ENCODE assay signal across 22 mouse cellular contexts in genomic region chr5:21687042-21687441, GRCm38 (mm10). TPM values are rescaled to one million over a fixed set of nuclear protein-coding genes. Genes with fewer than 3 reads are reported as not detected.
DNase-seq lines count a peak whose midpoint lies in the region; ATAC-seq and TF ChIP-seq lines count a peak whose summit lies in the region.
"Had no signal": no experiment of that assay in that cellular context is flagged by ENCODE, and none has a peak within 500 bp of the region (broad histone marks: within the 10 kb centered on the region; RNA-seq: fewer than 3 reads in every experiment).

No protein-coding gene starts in this region.

- no peak overlapping the region for H3K9ac ChIP-seq in forebrain, postnatal 0 days
- H3K9ac ChIP-seq in CH12.LX (ENCODE audit: insufficient read depth, low read depth): peak overlapping the region; percentile 5
- no peak overlapping the region for H3K9ac ChIP-seq in intestine, postnatal 0 days (ENCODE audit: low read depth, low read length)
- H3K9ac ChIP-seq: forebrain, embryonic 13.5 days; midbrain, embryonic 13.5 days; neural tube, embryonic 13.5 days had no signal

- no peaks in the 10 kb centered on the region for H3K4me1 ChIP-seq in forebrain, postnatal 0 days (ENCODE audit: insufficient read depth)
- no peaks in the 10 kb centered on the region for H3K4me1 ChIP-seq in forebrain, embryonic 10.5 days
- peaks cover 1 to 5% of the 10 kb centered on the region in 2 experiments; a peak in 1 of 4 replicates for H3K4me1 ChIP-seq in CH12.LX (ENCODE audit: control insufficient read depth in 1 of 2, insufficient read depth in 2 of 2)
- peaks cover 3% of the 10 kb centered on the region; the same call in 1 of the 2 replicates for H3K4me1 ChIP-seq in brown adipose tissue, adult 24 weeks (ENCODE audit: control insufficient read depth, insufficient read depth, insufficient read length, low read length)
- H3K4me1 ChIP-seq in intestine, postnatal 0 days (replicated peaks; ENCODE audit: control insufficient read depth, insufficient read depth, low read length): no peaks in the 10 kb centered on the region
- H3K4me1 ChIP-seq: forebrain, embryonic 13.5 days; midbrain, embryonic 13.5 days; neural tube, embryonic 13.5 days had no signal

- TF ChIP-seq POLR2A in CH12.LX (IDR thresholded peaks at IDR 0.05; ENCODE audit: low read depth, low read length): no peak

- dilution Hi-C loops in CH12.LX (cut with MboI; ENCODE audit: extremely low pct_ligation_motif_present, extremely low pct_unique_long_range_greater_than_20kb, low sequenced_read_pairs): no loop called here

- no peaks in the 10 kb centered on the region for H3K36me3 ChIP-seq in forebrain, postnatal 0 days (ENCODE audit: insufficient read depth)
- peaks cover 57% of the 10 kb centered on the region for H3K36me3 ChIP-seq in forebrain, embryonic 10.5 days (replicated peaks)
- no peaks in the 10 kb centered on the region for H3K36me3 ChIP-seq in CH12.LX (replicated peaks in 1 of 2; ENCODE audit: control insufficient read depth in 1 of 2, insufficient read depth in 1 of 2, low read length in 1 of 2)
- no peaks in the 10 kb centered on the region for H3K36me3 ChIP-seq in intestine, postnatal 0 days (ENCODE audit: control insufficient read depth, insufficient read depth)

- TF ChIP-seq CTCF in forebrain, postnatal 0 days (IDR thresholded peaks at IDR 0.05; ENCODE audit: low read depth): no peak
- no peak for TF ChIP-seq CTCF in layer of hippocampus, adult 2 months (conservative IDR thresholded peaks at IDR 0.05)
- no peak for TF ChIP-seq CTCF in CH12.LX (conservative IDR thresholded peaks at IDR 0.05 in 1 of 2, IDR thresholded peaks at IDR 0.05 in 1 of 2; ENCODE audit: low read depth in 2 of 2, low read length in 2 of 2)
- no peak for TF ChIP-seq CTCF in intestine, postnatal 0 days (IDR thresholded peaks at IDR 0.05; ENCODE audit: low read depth)

- no peaks in the 10 kb centered on the region for H3K79me2 ChIP-seq in CH12.LX (replicated peaks; ENCODE audit: control insufficient read depth, extremely low read depth, insufficient read depth, poor library complexity, severe bottlenecking)

- no peak overlapping the region for H3K4me3 ChIP-seq in forebrain, postnatal 0 days (ENCODE audit: low read depth, low read length)
- H3K4me3 ChIP-seq in forebrain, embryonic 10.5 days: no peak overlapping the region
- no peak overlapping the region for H3K4me3 ChIP-seq in layer of hippocampus, adult 2 months
- H3K4me3 ChIP-seq in CH12.LX (replicated peaks in 1 of 3; ENCODE audit: low read depth in 2 of 3, low read length in 2 of 3, poor library complexity in 1 of 3): no peak overlapping the region
- no peak overlapping the region for H3K4me3 ChIP-seq in brown adipose tissue, adult 24 weeks (ENCODE audit: insufficient read depth, low read depth, low read length)
- no peak overlapping the region for H3K4me3 ChIP-seq in intestine, postnatal 0 days (ENCODE audit: low read depth, low read length)
- H3K4me3 ChIP-seq: forebrain, embryonic 13.5 days; midbrain, embryonic 13.5 days; neural tube, embryonic 13.5 days had no signal

- in situ Hi-C loops in CH12.LX (cut with MboI; ENCODE audit: low pct_ligation_motif_present, low pct_unique_long_range_greater_than_20kb, low sequenced_read_pairs): no loop called here

- no peak for TF ChIP-seq RAD21 in CH12.LX (IDR thresholded peaks at IDR 0.05; ENCODE audit: low read depth, low read length)

- DNase-seq in forebrain, postnatal 0 days: peak; percentile 33
- no peak for DNase-seq in forebrain, embryonic 10.5 days (ENCODE audit: extremely low spot score, low spot score)
- peak in 1 of 2 experiments; percentile 52 for DNase-seq in layer of hippocampus, adult 2 months (ENCODE audit: low spot score in 2 of 2)
- no peak for DNase-seq in layer of hippocampus, adult 11-12 months (ENCODE audit: low spot score)
- no peak for DNase-seq in CH12.LX (ENCODE audit: extremely low read depth)
- no peak for DNase-seq in urinary bladder, postnatal 14 days (ENCODE audit: low spot score)
- DNase-seq: adrenal gland, postnatal 36 days; cerebellum, adult 9-11 months; gastrocnemius, postnatal 36 days; heart, postnatal 4 days; kidney, adult 2 months; kidney, postnatal 10 days; lung, adult 2 months; lung, postnatal 36 days; spleen, adult 18-20 months; thymus, postnatal 36 days had no signal

- 44% methylated on average over 4 of the region's 4 CpGs for WGBS in forebrain, postnatal 0 days
- WGBS in forebrain, embryonic 10.5 days: 85% methylated on average over 4 of the region's 4 CpGs
- WGBS in intestine, postnatal 0 days: 60% methylated on average over 4 of the region's 4 CpGs

- peak; percentile 66 for ATAC-seq in forebrain, postnatal 0 days
- ATAC-seq in intestine, postnatal 0 days: no peak
- ATAC-seq: forebrain, embryonic 13.5 days; midbrain, embryonic 13.5 days had no signal

- no peaks in the 10 kb centered on the region for H3K9me3 ChIP-seq in forebrain, postnatal 0 days (ENCODE audit: low read length)
- H3K9me3 ChIP-seq in forebrain, embryonic 10.5 days: peaks cover 20% of the 10 kb centered on the region; the same call in 1 of the 2 replicates
- H3K9me3 ChIP-seq in CH12.LX (replicated peaks; ENCODE audit: low read length): no peaks in the 10 kb centered on the region
- H3K9me3 ChIP-seq in intestine, postnatal 0 days (ENCODE audit: control insufficient read depth): no peaks in the 10 kb centered on the region
- H3K9me3 ChIP-seq: forebrain, embryonic 13.5 days had no signal

- no peaks in the 10 kb centered on the region for H3K27me3 ChIP-seq in forebrain, postnatal 0 days (ENCODE audit: insufficient read depth, low read length)
- no peaks in the 10 kb centered on the region for H3K27me3 ChIP-seq in forebrain, embryonic 10.5 days (ENCODE audit: poor library complexity, severe bottlenecking)
- H3K27me3 ChIP-seq in CH12.LX (replicated peaks): no peaks in the 10 kb centered on the region
- no peaks in the 10 kb centered on the region for H3K27me3 ChIP-seq in intestine, postnatal 0 days (replicated peaks; ENCODE audit: control insufficient read depth, insufficient read depth, low read length)
- H3K27me3 ChIP-seq: forebrain, embryonic 13.5 days; midbrain, embryonic 13.5 days; neural tube, embryonic 13.5 days had no signal

- H3K4me2 ChIP-seq in forebrain, postnatal 0 days (ENCODE audit: low read depth): no peak overlapping the region
- H3K4me2 ChIP-seq in CH12.LX (ENCODE audit: insufficient read depth, low read depth, poor library complexity, severe bottlenecking): peak overlapping the region; percentile 30
- H3K4me2 ChIP-seq in intestine, postnatal 0 days (replicated peaks; ENCODE audit: low read depth): no peak overlapping the region
- H3K4me2 ChIP-seq: forebrain, embryonic 13.5 days; midbrain, embryonic 13.5 days; neural tube, embryonic 13.5 days had no signal

- H3K27ac ChIP-seq in forebrain, postnatal 0 days (ENCODE audit: low read depth, low read length): no peak overlapping the region
- H3K27ac ChIP-seq in forebrain, embryonic 10.5 days: no peak overlapping the region
- peak overlapping the region; percentile 84 for H3K27ac ChIP-seq in layer of hippocampus, adult 2 months
- H3K27ac ChIP-seq in CH12.LX (ENCODE audit: insufficient read depth, low read depth): no peak overlapping the region
- 0 out of 2 replicates have a peak overlapping the region, but pooled peaks have one; percentile 11 for H3K27ac ChIP-seq in brown adipose tissue, adult 24 weeks (replicated peaks; ENCODE audit: low read depth, low read length)
- H3K27ac ChIP-seq in intestine, postnatal 0 days (ENCODE audit: low read depth, low read length): no peak overlapping the region
- H3K27ac ChIP-seq: forebrain, embryonic 13.5 days; midbrain, embryonic 13.5 days; neural tube, embryonic 13.5 days had no signal

- TF ChIP-seq EP300 in CH12.LX (IDR thresholded peaks at IDR 0.05; ENCODE audit: low read length): no peak

RNA-seq across cellular contexts. Expression of gene Napepld, which starts 14.2 kb away (rescaled TPM):
- total RNA-seq in forebrain, postnatal 0 days (2014; rRNA removed): 2.7 and 3.7 TPM in 2 replicates
- polyA plus RNA-seq in forebrain, postnatal 0 days (2015; fragmentation: Nextera tagmentation; extraction: Ambion mirVana): 1.1 TPM in 2 replicates
- polyA plus RNA-seq in forebrain, embryonic 10.5 days (2016; fragmentation: Nextera tagmentation; extraction: Ambion mirVana): 10.7 TPM in 2 replicates
- total RNA-seq in layer of hippocampus, adult 2 months (2021): 10 to 100 TPM; 28.4 to 34.7 TPM
- total RNA-seq in CH12.LX (2012; rRNA removed) (1.3 and 1.7 TPM in 2 replicates), CH12.LX (2014; rRNA removed) (1.5 and 1.6 TPM in 2 replicates)
- polyA plus RNA-seq in CH12.LX (2012; ENCODE audit: insufficient read length, low read depth): 1.8 TPM in 2 replicates
- 9.0 and 12.9 TPM in 2 replicates for polyA plus RNA-seq in brown adipose tissue, adult 24 weeks (2012; ENCODE audit: insufficient read depth, insufficient read length, missing spikeins)
- 2.1 and 2.3 TPM in 2 replicates for polyA plus RNA-seq in intestine, postnatal 0 days (2015; fragmentation: Nextera tagmentation; extraction: Ambion mirVana)

RNA-seq across cellular contexts. Expression of gene Armc10, which starts 41.4 kb away (rescaled TPM):
- 108 and 118 TPM in 2 replicates for total RNA-seq in forebrain, postnatal 0 days (2014; rRNA removed)
- 48.8 and 51.0 TPM in 2 replicates for polyA plus RNA-seq in forebrain, postnatal 0 days (2015; fragmentation: Nextera tagmentation; extraction: Ambion mirVana)
- 64.6 and 65.4 TPM in 2 replicates for polyA plus RNA-seq in forebrain, embryonic 10.5 days (2016; fragmentation: Nextera tagmentation; extraction: Ambion mirVana)
- 10 to 100 TPM; 20.6 to 23.3 TPM for total RNA-seq in layer of hippocampus, adult 2 months (2021)
- 36.5 and 39.1 TPM in 2 replicates for total RNA-seq in CH12.LX (2012; rRNA removed)
- total RNA-seq in CH12.LX (2014; rRNA removed): 71.9 and 74.7 TPM in 2 replicates
- polyA plus RNA-seq in CH12.LX (2012; ENCODE audit: insufficient read length, low read depth): 46.0 and 47.3 TPM in 2 replicates
- 7.4 and 11.3 TPM in 2 replicates for polyA plus RNA-seq in brown adipose tissue, adult 24 weeks (2012; ENCODE audit: insufficient read depth, insufficient read length, missing spikeins)
- polyA plus RNA-seq in intestine, postnatal 0 days (2015; fragmentation: Nextera tagmentation; extraction: Ambion mirVana): 15.0 and 15.6 TPM in 2 replicates

RNA-seq across cellular contexts. Expression of gene Fbxl13, which starts 41.6 kb away (rescaled TPM):
- total RNA-seq in forebrain, postnatal 0 days (2014; rRNA removed): 0.29 and 0.46 TPM in 2 replicates
- 0.43 and 0.46 TPM in 2 replicates for polyA plus RNA-seq in forebrain, postnatal 0 days (2015; fragmentation: Nextera tagmentation; extraction: Ambion mirVana)
- polyA plus RNA-seq in forebrain, embryonic 10.5 days (2016; fragmentation: Nextera tagmentation; extraction: Ambion mirVana): 0.12 and 0.20 TPM in 2 replicates
- total RNA-seq in layer of hippocampus, adult 2 months (2021): under 1 TPM; 0.29 to 0.41 TPM
- 0.29 and 0.30 TPM in 2 replicates for total RNA-seq in CH12.LX (2012; rRNA removed)
- total RNA-seq in CH12.LX (2014; rRNA removed): 0.19 TPM in 1 of 2 replicates, not detected in the other
- 0.14 TPM in 1 of 2 replicates, not detected in the other for polyA plus RNA-seq in CH12.LX (2012; ENCODE audit: insufficient read length, low read depth)
- polyA plus RNA-seq in brown adipose tissue, adult 24 weeks (2012; ENCODE audit: insufficient read depth, insufficient read length, missing spikeins): not detected in 2 replicates
- 0.07 and 0.08 TPM in 2 replicates for polyA plus RNA-seq in intestine, postnatal 0 days (2015; fragmentation: Nextera tagmentation; extraction: Ambion mirVana)
- total RNA-seq: adrenal gland, postnatal 36 days; ES-E14 had no signal

RNA-seq across cellular contexts. Expression of gene Pmpcb, which starts 49.9 kb away (rescaled TPM):
- total RNA-seq in forebrain, postnatal 0 days (2014; rRNA removed): 94.9 and 102 TPM in 2 replicates
- polyA plus RNA-seq in forebrain, postnatal 0 days (2015; fragmentation: Nextera tagmentation; extraction: Ambion mirVana): 64.7 and 68.6 TPM in 2 replicates
- polyA plus RNA-seq in forebrain, embryonic 10.5 days (2016; fragmentation: Nextera tagmentation; extraction: Ambion mirVana): 83.9 and 87.3 TPM in 2 replicates
- total RNA-seq in layer of hippocampus, adult 2 months (2021): 10 to 100 TPM; 72.9 to 73.9 TPM
- total RNA-seq in CH12.LX (2012; rRNA removed) (113 and 121 TPM in 2 replicates), CH12.LX (2014; rRNA removed) (166 and 184 TPM in 2 replicates)
- 123 and 165 TPM in 2 replicates for polyA plus RNA-seq in CH12.LX (2012; ENCODE audit: insufficient read length, low read depth)
- polyA plus RNA-seq in brown adipose tissue, adult 24 weeks (2012; ENCODE audit: insufficient read depth, insufficient read length, missing spikeins): 426 and 475 TPM in 2 replicates
- polyA plus RNA-seq in intestine, postnatal 0 days (2015; fragmentation: Nextera tagmentation; extraction: Ambion mirVana): 68.9 and 70.0 TPM in 2 replicates

Comparison
In these comparisons a context has a peak if more than half of its experiments do, and no peak if none do; other contexts are left out.
1. H3K27ac ChIP-seq: peak in layer of hippocampus, adult 2 months (single experiment) and brown adipose tissue, adult 24 weeks (single experiment); none in forebrain, postnatal 0 days (single experiment), forebrain, embryonic 10.5 days (single experiment), CH12.LX (single experiment) and intestine, postnatal 0 days (single experiment).